Mouse (Mus musculus) liver, adult (tissue): ENCODE data around the gene 1810024B03Rik.

ENCODE experiments used
- GATA4 ChIP-seq: IDR thresholded peaks from 2 replicates; pipeline ENCODE4 v1.6.1; 2014; ENCODE audit warnings: mild to moderate bottlenecking, low read length; ENCODE audit not compliant: insufficient replicate concordance

Gene 1810024B03Rik

DNA sequence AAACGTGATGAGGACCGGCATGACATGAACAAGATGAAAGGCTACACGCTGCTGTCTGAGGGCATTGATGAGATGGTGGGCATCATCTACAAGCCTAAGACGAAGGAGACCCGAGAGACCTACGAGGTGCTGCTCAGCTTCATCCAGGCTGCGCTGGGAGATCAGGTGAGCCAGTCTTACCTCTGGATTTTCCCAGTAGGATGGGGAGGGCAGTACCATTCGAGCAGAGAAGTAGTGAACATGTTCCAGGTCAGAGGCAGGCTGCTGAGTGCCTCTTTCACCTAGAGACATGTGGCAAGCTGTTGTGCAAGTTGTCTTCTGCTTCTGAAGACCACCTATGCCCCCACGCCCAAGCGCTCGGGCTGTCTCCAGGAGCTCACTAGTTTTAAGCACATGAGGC lies 2.6 kb upstream of the 1810024B03Rik start:
- no peak for TF ChIP-seq GATA4

DNA sequence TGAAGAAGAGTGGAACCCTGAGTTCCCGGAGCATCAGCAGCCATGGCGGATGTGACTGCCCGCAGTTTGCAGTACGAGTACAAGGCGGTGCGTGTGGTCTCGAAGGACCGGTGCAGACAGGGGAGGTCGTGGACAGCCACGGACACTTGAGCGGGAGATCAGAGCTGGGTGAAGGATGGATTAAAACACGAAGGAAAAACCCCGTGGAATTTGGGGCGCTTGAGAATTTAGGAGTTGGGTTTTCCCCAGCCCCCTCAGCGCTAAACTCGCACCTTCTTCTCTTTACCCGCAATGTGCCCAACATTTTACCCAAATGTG lies 331 bp upstream of the 1810024B03Rik start:
- no peak for TF ChIP-seq GATA4

DNA sequence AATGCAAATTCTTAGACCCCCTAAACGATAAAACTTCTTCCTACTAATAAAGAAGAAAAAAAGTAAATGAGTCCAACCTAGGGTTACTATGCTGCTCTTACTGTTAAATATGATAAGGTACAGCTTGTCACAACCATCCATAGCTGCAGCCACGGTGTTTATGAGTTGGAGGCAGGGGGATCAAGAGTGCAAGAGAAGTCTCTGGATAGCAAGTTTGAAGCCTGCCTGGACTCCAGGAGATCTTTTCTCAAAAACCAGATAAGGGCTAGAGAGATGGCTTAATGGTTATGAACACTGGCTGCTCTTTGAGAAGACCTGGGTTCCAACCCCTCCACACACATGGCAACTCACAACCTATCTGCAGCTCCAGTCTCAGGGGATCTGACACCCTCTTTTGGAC lies 1.2 kb downstream of the 1810024B03Rik start:
- TF ChIP-seq GATA4 = no peak

- TF ChIP-seq GATA4 = no peak
Observed at GRCm38 (mm10) chr2:127204932-127205331, 3.1 kb downstream of the 1810024B03Rik start.

- TF ChIP-seq GATA4 = no peak
Observed at GRCm38 (mm10) chr2:127189574-127189973, 18.5 kb downstream of the 1810024B03Rik start.

GRCm38 (mm10) chr2:127182598-127183381 lies 25.3 kb downstream of the 1810024B03Rik start:
- no peak for TF ChIP-seq GATA4

- TF ChIP-seq GATA4 = no peak
Observed at GRCm38 (mm10) chr2:127165675-127166074, 42.4 kb downstream of the 1810024B03Rik start.

DNA sequence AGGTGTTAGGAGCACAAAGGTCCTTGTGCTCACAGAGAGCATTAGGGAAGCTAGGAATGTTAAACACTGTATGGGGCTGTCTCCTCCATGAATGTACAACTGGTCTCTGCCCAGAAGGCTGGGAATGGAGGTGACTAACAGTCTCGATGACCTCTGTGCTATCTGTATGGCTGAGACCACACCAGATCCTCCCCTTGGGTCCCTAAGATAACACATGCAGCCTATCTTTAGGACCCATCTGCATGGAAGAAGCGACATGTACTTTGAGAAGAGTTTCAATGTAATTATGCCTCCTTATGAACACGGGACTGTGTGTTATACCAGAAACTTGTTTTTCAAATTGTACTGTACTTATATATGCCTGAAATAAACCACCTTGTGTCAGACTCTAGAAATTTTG lies 62.4 kb downstream of the 1810024B03Rik start:
- TF ChIP-seq GATA4 = no peak

DNA sequence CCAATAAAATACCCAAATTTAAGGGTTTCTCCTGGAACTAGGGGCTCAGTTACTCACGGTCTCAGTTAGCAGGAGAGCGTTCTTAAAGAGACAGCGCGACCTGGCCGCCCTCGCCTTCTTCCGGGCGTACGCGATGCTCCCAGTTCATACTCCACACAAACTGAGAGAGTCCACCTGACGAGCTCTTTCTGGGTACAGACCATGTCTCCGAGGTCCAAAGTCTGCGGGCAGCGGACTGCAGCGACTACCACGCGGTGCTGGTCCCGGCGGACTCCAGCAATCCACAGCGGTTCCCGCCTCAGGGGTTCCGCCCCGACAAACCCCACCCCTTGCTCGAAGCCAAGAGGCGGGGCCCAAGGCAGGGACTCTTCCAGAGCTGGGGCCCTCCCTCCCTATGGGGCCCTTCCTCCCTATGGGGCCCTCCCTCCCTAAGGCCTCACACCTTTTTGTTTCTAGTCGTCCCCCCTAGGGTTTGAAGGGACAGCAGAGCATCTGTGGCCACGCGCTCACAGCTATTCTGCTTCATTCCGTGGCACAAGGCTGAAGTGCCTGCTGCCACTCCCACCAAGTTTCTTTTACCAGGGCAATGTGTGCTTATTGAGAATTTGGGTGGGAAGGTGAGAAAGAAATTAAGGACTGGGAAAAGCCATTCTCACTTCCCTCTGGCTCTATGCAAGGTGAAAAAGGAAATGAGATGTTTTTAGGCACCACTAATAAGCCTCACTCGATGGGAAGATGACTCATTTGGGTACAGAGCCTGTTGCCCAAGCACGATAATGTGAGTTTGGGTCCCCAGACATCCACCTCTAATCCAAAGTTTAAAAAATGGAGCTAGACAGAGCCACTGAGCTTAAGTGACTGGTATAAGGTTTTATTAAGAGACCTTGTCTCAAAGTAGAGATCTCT lies 64.7 kb downstream of the 1810024B03Rik start, which contains the start of gene Itpripl1:
Gene Itpripl1 (minus strand): TSS at position 285 of the 906 bp plus-strand sequence.
- no peak for TF ChIP-seq GATA4

- no peak for TF ChIP-seq GATA4
Observed at GRCm38 (mm10) chr2:127142577-127143157, 65.4 kb downstream of the 1810024B03Rik start.

DNA sequence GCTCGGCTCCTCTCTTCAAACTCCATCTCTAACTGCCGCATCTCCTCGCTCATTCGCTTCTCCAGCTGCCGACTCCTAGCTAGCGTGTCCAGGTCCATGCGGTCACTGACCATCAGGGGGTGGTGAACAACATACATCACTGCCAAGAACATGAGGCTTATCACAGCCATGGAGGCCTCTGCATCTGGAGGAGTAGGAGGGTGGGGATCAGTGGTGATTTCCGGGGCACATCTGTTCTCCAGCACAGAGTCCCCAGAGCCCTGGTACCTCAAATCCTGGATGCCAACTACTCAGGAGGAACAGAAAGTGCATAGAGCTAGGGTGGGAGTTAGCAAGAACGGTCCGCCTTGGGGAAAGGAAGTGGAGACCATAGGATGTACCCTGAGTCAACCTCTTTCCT lies 66.0 kb downstream of the 1810024B03Rik start:
- TF ChIP-seq GATA4 = no peak

- no peak for TF ChIP-seq GATA4
Observed at GRCm38 (mm10) chr2:127140011-127140410, 68.1 kb downstream of the 1810024B03Rik start.

GRCm38 (mm10) chr2:127139605-127140004 lies 68.5 kb downstream of the 1810024B03Rik start:
- no peak for TF ChIP-seq GATA4

GRCm38 (mm10) chr2:127139094-127139493 lies 69.0 kb downstream of the 1810024B03Rik start:
- TF ChIP-seq GATA4 = no peak

DNA sequence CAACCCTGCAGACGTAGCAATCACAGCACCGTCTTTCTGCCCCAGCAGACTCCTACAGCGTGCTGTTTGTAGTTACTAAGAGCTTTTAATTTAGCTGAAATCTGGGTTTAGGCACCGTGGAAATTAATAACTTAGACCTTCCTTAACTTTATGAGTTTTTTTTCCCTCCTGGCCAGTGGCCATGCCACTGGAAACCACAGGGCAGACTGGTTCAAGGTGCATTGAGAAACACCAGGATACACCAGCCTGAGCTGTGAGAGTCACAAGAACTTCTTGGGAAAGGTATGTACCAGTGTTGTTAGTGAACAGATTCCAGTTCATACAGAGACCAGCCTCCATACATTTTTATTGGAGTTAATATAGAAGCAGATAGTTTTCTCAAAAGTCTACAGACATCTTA lies 69.6 kb downstream of the 1810024B03Rik start:
- TF ChIP-seq GATA4 = no peak
